Mouse (Mus musculus) hindbrain, embryonic 12.5 days (tissue): ENCODE results near the gene Vpreb3. TPM values are rescaled to one million over a fixed set of nuclear protein-coding genes. Genes with fewer than 3 reads are reported as not detected.
"Not testable (repeated sequence)": the region's sequence is repeated elsewhere in the genome, so short reads cannot be mapped to it uniquely, and the experiment has no call there.

Source experiments
- ATAC-seq: fragments of 200-750 bp; cut with Nextera tagmentation; 2 replicates; pipeline ENCODE4 v1.8.0; 2017; ENCODE audit warnings: moderate TSS enrichment; ENCODE audit not compliant: low FRiP score
- H3K27ac ChIP-seq: fragments of 300-500 bp; sonication (generic); 2 replicates; pipeline ENCODE4 v1.5.1; 2016; ENCODE audit warnings: mild to moderate bottlenecking
- H3K27me3 ChIP-seq: fragments of 300-500 bp; sonication (generic); 2 replicates; pipeline ENCODE4 v1.6.1; 2016; ENCODE audit warnings: mild to moderate bottlenecking
- H3K36me3 ChIP-seq: fragments of 300-500 bp; sonication (generic); 2 replicates; pipeline ENCODE4 v1.6.1; 2016; ENCODE audit warnings: mild to moderate bottlenecking
- H3K4me1 ChIP-seq: fragments of 300-500 bp; sonication (generic); 2 replicates; pipeline ENCODE4 v1.6.1; 2016
- H3K4me2 ChIP-seq: fragments of 300-500 bp; sonication (generic); replicated peaks from 2 replicates; pipeline ENCODE4 v1.6.1; 2016; ENCODE audit warnings: mild to moderate bottlenecking
- H3K4me3 ChIP-seq: fragments of 300-500 bp; sonication (generic); 2 replicates; pipeline ENCODE4 v1.5.1; 2016; ENCODE audit warnings: mild to moderate bottlenecking
- H3K9ac ChIP-seq: fragments of 300-500 bp; sonication (generic); 2 replicates; pipeline ENCODE4 v1.6.1; 2016; ENCODE audit warnings: mild to moderate bottlenecking, moderate library complexity
- H3K9me3 ChIP-seq: fragments of 300-500 bp; sonication (generic); replicated peaks from 2 replicates; pipeline ENCODE4 v1.6.1; 2016; ENCODE audit warnings: mild to moderate bottlenecking
- WGBS: fragments of 180-500 bp; shearing (Covaris S2); methylation state at CpG from one replicate; pipeline ENCODE4 v1.1.7; 2016; 5-methylcytosine and 5-hydroxymethylcytosine counted together
- polyA plus RNA-seq: library from polyadenylated mRNA; unstranded; fragments of >200 nt; fragmentation: Nextera tagmentation; extraction: Ambion mirVana; gene quantifications from 2 replicates; pipeline ENCODE4 v1.2.1, GENCODE M21; 2016

The Vpreb3 gene
- polyA plus RNA-seq, 1 experiment from 2014 or later = 0.98 TPM

- not testable (repeated sequence) for H3K36me3 ChIP-seq, H3K27ac ChIP-seq, H3K4me1 ChIP-seq, ATAC-seq, H3K27me3 ChIP-seq, H3K4me3 ChIP-seq, H3K4me2 ChIP-seq, H3K9me3 ChIP-seq, H3K9ac ChIP-seq
- 71% methylated on average over 13 of the region's 13 CpGs for WGBS
These were observed 51.8 kb downstream of the Vpreb3 start for GRCm38 (mm10) chr10:75994531-75995210.

GRCm38 (mm10) chr10:75995463-75995862 lies 52.6 kb downstream of the Vpreb3 start:
- Histone ChIP-seq H3K27me3 (no peaks in the 10 kb centered on the region), H3K9ac (no peak overlapping the region), H3K4me3 (no peak overlapping the region), H3K27ac (no peak overlapping the region), H3K4me2 (no peak overlapping the region), H3K36me3 (no peaks in the 10 kb centered on the region), H3K4me1 (no peaks in the 10 kb centered on the region), H3K9me3 (no peaks in the 10 kb centered on the region)
- no peak for ATAC-seq
- 90% methylated on average over 11 of the region's 11 CpGs for WGBS

- H3K36me3 ChIP-seq = no peaks in the 10 kb centered on the region
- H3K4me2 ChIP-seq = no peak overlapping the region
- ATAC-seq = no peak
- no peaks in the 10 kb centered on the region for H3K9me3 ChIP-seq
- H3K27me3 ChIP-seq = no peaks in the 10 kb centered on the region
- H3K9ac ChIP-seq = no peak overlapping the region
- 0 out of 2 replicates have a peak, but pooled peaks cover 6% of the 10 kb centered on the region for H3K4me1 ChIP-seq
- WGBS = 51% methylated on average over 3 of the region's 3 CpGs
- H3K4me3 ChIP-seq = no peak overlapping the region
- no peak overlapping the region for H3K27ac ChIP-seq
These were observed 53.5 kb downstream of the Vpreb3 start for GRCm38 (mm10) chr10:75996315-75996714.

Other genes with a start within 250 kb of the Vpreb3 start
- 44.1 and 48.7 TPM in 2 replicates for gene Cabin1, start 178.7 kb upstream of the Vpreb3 start, polyA plus RNA-seq
- 86.4 and 90.4 TPM in 2 replicates for gene Ddt, start 169.6 kb upstream of the Vpreb3 start, polyA plus RNA-seq
- gene Gm20441, start 162.1 kb upstream of the Vpreb3 start, polyA plus RNA-seq = not detected in 2 replicates
- 5.0 and 5.1 TPM in 2 replicates for gene Gstt3, start 161.6 kb upstream of the Vpreb3 start, polyA plus RNA-seq
- 6.7 and 8.7 TPM in 2 replicates for gene Gstt1, start 144.5 kb upstream of the Vpreb3 start, polyA plus RNA-seq
- not detected in 2 replicates for gene Gstt4, start 120.5 kb upstream of the Vpreb3 start, polyA plus RNA-seq
- 7.9 and 8.4 TPM in 2 replicates for gene Gstt2, start 105.6 kb upstream of the Vpreb3 start, polyA plus RNA-seq
- 1,134 and 1,420 TPM in 2 replicates for gene Mif, start 82.8 kb upstream of the Vpreb3 start, polyA plus RNA-seq
- 2.7 and 2.9 TPM in 2 replicates for gene Derl3, start 49.6 kb upstream of the Vpreb3 start, polyA plus RNA-seq
- 296 and 298 TPM in 2 replicates for gene Smarcb1, start 21.4 kb upstream of the Vpreb3 start, polyA plus RNA-seq
- gene Chchd10, start 9.9 kb upstream of the Vpreb3 start, polyA plus RNA-seq = 15.4 and 15.5 TPM in 2 replicates
- gene Mmp11, start 6.6 kb upstream of the Vpreb3 start, polyA plus RNA-seq = 55.2 and 56.1 TPM in 2 replicates
- 1.5 and 1.7 TPM in 2 replicates for gene Gm867, start 2.4 kb upstream of the Vpreb3 start, polyA plus RNA-seq
- gene Gm5134, start 11.5 kb downstream of the Vpreb3 start, polyA plus RNA-seq = not detected in 2 replicates
- 20.4 and 24.5 TPM in 2 replicates for gene Zfp280b, start 89.6 kb downstream of the Vpreb3 start, polyA plus RNA-seq
- not detected in 2 replicates for gene Slc5a4b, start 167.9 kb downstream of the Vpreb3 start, polyA plus RNA-seq
- gene Slc5a4a, start 204.4 kb downstream of the Vpreb3 start, polyA plus RNA-seq = not detected in 2 replicates